In the genomic region with DNA sequence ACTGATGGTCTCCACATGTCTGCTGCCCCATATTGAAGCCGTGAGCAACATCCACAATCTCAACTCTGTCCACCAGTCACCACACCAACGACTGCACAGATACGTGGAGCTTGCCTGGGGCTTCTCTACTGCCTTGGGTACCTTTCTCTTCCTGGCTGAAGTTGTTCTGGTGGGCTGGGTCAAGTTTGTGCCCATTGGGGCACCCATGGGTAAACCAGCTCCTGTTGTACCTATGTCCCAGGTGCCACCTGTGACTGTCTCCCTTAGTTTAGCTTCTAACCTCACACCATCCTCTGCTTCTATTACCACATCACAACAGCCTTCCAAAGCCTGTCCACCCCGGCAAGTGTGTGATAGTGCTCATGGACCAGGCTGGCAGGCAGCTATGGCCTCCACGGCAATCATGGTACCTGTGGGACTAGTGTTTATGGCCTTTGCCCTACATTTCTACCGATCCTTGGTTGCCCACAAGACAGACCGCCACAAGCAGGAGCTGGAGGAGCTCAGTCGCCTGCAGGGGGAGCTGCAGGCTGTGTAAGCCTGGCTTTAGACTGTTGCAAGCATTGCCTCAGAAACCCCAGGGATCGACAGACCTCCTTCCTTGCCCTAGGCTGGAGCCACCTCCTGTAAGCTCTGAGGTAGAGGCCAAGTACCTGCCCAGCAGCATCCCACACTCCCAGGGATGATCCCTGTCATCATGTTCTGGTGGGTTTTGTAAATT, we compare ENCODE assay signal across 9 mouse cellular contexts. TPM values are rescaled to one million over a fixed set of nuclear protein-coding genes. Genes with fewer than 3 reads are reported as not detected.
DNase-seq lines count a peak whose midpoint lies in the region; ATAC-seq and TF ChIP-seq lines count a peak whose summit lies in the region.
"Had no signal": no experiment of that assay in that cellular context is flagged by ENCODE, and none has a peak within 500 bp of the region (broad histone marks: within the 10 kb centered on the region; RNA-seq: fewer than 3 reads in every experiment).

No protein-coding gene starts in this region.

- H3ac ChIP-seq in C2C12 (ENCODE audit: control insufficient read depth, insufficient read length, low read depth): no peak overlapping the region

- WGBS in forebrain, embryonic 11.5 days: 45% methylated on average over 9 of the region's 9 CpGs
- 43% methylated on average over 9 of the region's 9 CpGs for WGBS in forebrain, embryonic 15.5 days
- 37% methylated on average over 9 of the region's 9 CpGs for WGBS in small intestine, adult 2 months

- peaks cover 12% of the 10 kb centered on the region for H3K79me3 ChIP-seq in C2C12 (ENCODE audit: low read depth)

- no peak overlapping the region for H3K4me3 ChIP-seq in forebrain, embryonic 11.5 days (ENCODE audit: low read depth, low read length)
- no peak overlapping the region for H3K4me3 ChIP-seq in forebrain, embryonic 15.5 days
- H3K4me3 ChIP-seq in C2C12 (ENCODE audit: insufficient read depth, poor library complexity, severe bottlenecking): no peak overlapping the region
- no peak overlapping the region for H3K4me3 ChIP-seq in small intestine, adult 2 months (ENCODE audit: low read depth, low read length)
- H3K4me3 ChIP-seq: limb, embryonic 12.5 days had no signal

- no peak overlapping the region for H3K9ac ChIP-seq in forebrain, embryonic 11.5 days (ENCODE audit: low read length)
- no peak overlapping the region for H3K9ac ChIP-seq in forebrain, embryonic 15.5 days (replicated peaks)
- H3K9ac ChIP-seq: limb, embryonic 12.5 days had no signal

- peak; percentile 81 for DNase-seq in forebrain, embryonic 11.5 days (ENCODE audit: low spot score)
- peak; percentile 92 for DNase-seq in brain, adult 2 months (ENCODE audit: low read depth, low spot score)
- peak; percentile 81 for DNase-seq in kidney, adult 9 months
- DNase-seq in lung, adult 18-20 months: peak; percentile 47 to 62

- no peaks in the 10 kb centered on the region for H3K9me3 ChIP-seq in forebrain, embryonic 11.5 days (ENCODE audit: control insufficient read depth, low read length)
- H3K9me3 ChIP-seq in forebrain, embryonic 15.5 days: no peaks in the 10 kb centered on the region
- H3K9me3 ChIP-seq: limb, embryonic 12.5 days had no signal

- peaks cover 25% of the 10 kb centered on the region for H3K79me2 ChIP-seq in C2C12 (ENCODE audit: control insufficient read depth, insufficient read depth)

- H3K27ac ChIP-seq in forebrain, embryonic 11.5 days (ENCODE audit: low read depth, low read length): no peak overlapping the region
- H3K27ac ChIP-seq in forebrain, embryonic 15.5 days (replicated peaks): no peak overlapping the region
- no peak overlapping the region for H3K27ac ChIP-seq in small intestine, adult 2 months (ENCODE audit: insufficient read depth, low read depth, low read length)
- H3K27ac ChIP-seq: limb, embryonic 12.5 days had no signal

- no peaks in the 10 kb centered on the region for H3K27me3 ChIP-seq in forebrain, embryonic 11.5 days (ENCODE audit: control insufficient read depth, insufficient read depth, low read length)
- H3K27me3 ChIP-seq in forebrain, embryonic 15.5 days: no peaks in the 10 kb centered on the region
- H3K27me3 ChIP-seq in C2C12 (ENCODE audit: control insufficient read depth, insufficient read depth, insufficient read length): no peaks in the 10 kb centered on the region
- no peaks in the 10 kb centered on the region for H3K27me3 ChIP-seq in small intestine, adult 2 months (ENCODE audit: control insufficient read depth, insufficient read depth, low read length)
- H3K27me3 ChIP-seq: limb, embryonic 12.5 days had no signal

- no peaks in the 10 kb centered on the region for H3K36me3 ChIP-seq in forebrain, embryonic 11.5 days (ENCODE audit: control insufficient read depth, insufficient read depth, low read length)
- peaks cover 3% of the 10 kb centered on the region; the same call in 1 of the 2 replicates for H3K36me3 ChIP-seq in forebrain, embryonic 15.5 days
- H3K36me3 ChIP-seq in C2C12 (ENCODE audit: control insufficient read depth, insufficient read depth): peaks cover 3% of the 10 kb centered on the region
- no peaks in the 10 kb centered on the region for H3K36me3 ChIP-seq in small intestine, adult 2 months (ENCODE audit: control insufficient read depth, insufficient read depth, low read length)

- peaks cover 17% of the 10 kb centered on the region for H3K4me1 ChIP-seq in forebrain, embryonic 11.5 days (replicated peaks; ENCODE audit: control insufficient read depth, insufficient read depth, low read length)
- peaks cover 37% of the 10 kb centered on the region for H3K4me1 ChIP-seq in forebrain, embryonic 15.5 days
- peaks cover 9% of the 10 kb centered on the region for H3K4me1 ChIP-seq in small intestine, adult 2 months (ENCODE audit: control insufficient read depth, insufficient read depth, insufficient read length, low read length)

- no peak for TF ChIP-seq POLR2A in small intestine, adult 2 months (IDR thresholded peaks at IDR 0.05; ENCODE audit: low read depth, low read length)

- peak; percentile 89 for TF ChIP-seq CTCF in C2C12 (IDR thresholded peaks at IDR 0.05; ENCODE audit: control insufficient read depth, insufficient read depth, insufficient read length)
- TF ChIP-seq CTCF in small intestine, adult 2 months (IDR thresholded peaks at IDR 0.05; ENCODE audit: extremely low read depth, insufficient read length, insufficient replicate concordance, low read depth, low read length): peak; percentile 69; the same call in 1 of the 2 replicates

- H3K4me2 ChIP-seq in forebrain, embryonic 11.5 days (ENCODE audit: low read depth, low read length, severe bottlenecking): no peak overlapping the region
- H3K4me2 ChIP-seq in forebrain, embryonic 15.5 days (replicated peaks): no peak overlapping the region
- H3K4me2 ChIP-seq: limb, embryonic 12.5 days had no signal

- no peak for ATAC-seq in forebrain, embryonic 11.5 days (replicated peaks; ENCODE audit: low FRiP score)
- ATAC-seq in forebrain, embryonic 15.5 days (replicated peaks): no peak
- ATAC-seq in erythroblast, adult 5-6 weeks (replicated peaks; ENCODE audit: low FRiP score, poor library complexity, severe bottlenecking): 0 out of 2 replicates have a peak, but pooled peaks have one; percentile 31

TF ChIP-seq in C2C12, 6 proteins besides CTCF, POLR2A, EP300 and RAD21:
- TF ChIP-seq MYOD1 (IDR thresholded peaks at IDR 0.05; ENCODE audit: control insufficient read depth, insufficient read length, low read depth): no peak
- TF ChIP-seq MYOG (IDR thresholded peaks at IDR 0.05; ENCODE audit: control insufficient read depth, extremely low read depth, insufficient read length): no peak
- TF ChIP-seq FOSL1 (IDR thresholded peaks at IDR 0.05; ENCODE audit: insufficient read depth, low read length, poor library complexity, severe bottlenecking): no peak
- TF ChIP-seq CEBPB (IDR thresholded peaks at IDR 0.05; ENCODE audit: low read depth): no peak
- no peak for TF ChIP-seq USF1 (IDR thresholded peaks at IDR 0.05; ENCODE audit: low read depth)
- TF ChIP-seq MAX (IDR thresholded peaks at IDR 0.05): no peak

RNA-seq across cellular contexts. Expression of a gene that starts 2.6 kb away (rescaled TPM):
- 28.8 and 30.7 TPM in 2 replicates for polyA plus RNA-seq in forebrain, embryonic 11.5 days (2014; fragmentation: Nextera tagmentation; extraction: Ambion mirVana)
- 22.4 and 24.8 TPM in 2 replicates for polyA plus RNA-seq in forebrain, embryonic 15.5 days (2015; fragmentation: Nextera tagmentation; extraction: Ambion mirVana)
- polyA plus RNA-seq in C2C12 (2012; fragmentation: generic; extraction: Trizol): 20.9 TPM
- total RNA-seq in erythroblast, adult 5-6 weeks (2015; ENCODE audit: low replicate concordance): 3.8 and 18.2 TPM in 2 replicates
- total RNA-seq in erythroblast, adult 5-6 weeks (2017; ENCODE audit: low replicate concordance): 8.9 and 11.3 TPM in 2 replicates
- 5.2 and 9.2 TPM in 2 replicates for polyA plus RNA-seq in small intestine, adult 2 months (2012; rRNA removed)

RNA-seq across cellular contexts. Expression of a gene that starts 4.2 kb away (rescaled TPM):
- 6.6 and 7.1 TPM in 2 replicates for polyA plus RNA-seq in forebrain, embryonic 11.5 days (2014; fragmentation: Nextera tagmentation; extraction: Ambion mirVana)
- 8.7 and 8.8 TPM in 2 replicates for polyA plus RNA-seq in forebrain, embryonic 15.5 days (2015; fragmentation: Nextera tagmentation; extraction: Ambion mirVana)
- polyA plus RNA-seq in C2C12 (2012; fragmentation: generic; extraction: Trizol): 15.0 TPM
- 2.9 and 9.0 TPM in 2 replicates for total RNA-seq in erythroblast, adult 5-6 weeks (2015; ENCODE audit: low replicate concordance)
- 5.7 and 9.8 TPM in 2 replicates for total RNA-seq in erythroblast, adult 5-6 weeks (2017; ENCODE audit: low replicate concordance)
- polyA plus RNA-seq in small intestine, adult 2 months (2012; rRNA removed): 17.9 and 21.3 TPM in 2 replicates

RNA-seq across cellular contexts. Expression of a gene that starts 11.6 kb away (rescaled TPM):
- not detected in 2 replicates for polyA plus RNA-seq in forebrain, embryonic 11.5 days (2014; fragmentation: Nextera tagmentation; extraction: Ambion mirVana)
- not detected in 2 replicates for polyA plus RNA-seq in forebrain, embryonic 15.5 days (2015; fragmentation: Nextera tagmentation; extraction: Ambion mirVana)
- 1.4 TPM for polyA plus RNA-seq in C2C12 (2012; fragmentation: generic; extraction: Trizol)
- total RNA-seq in erythroblast, adult 5-6 weeks (2015; ENCODE audit: low replicate concordance): 7.5 TPM in 1 of 2 replicates, not detected in the other
- total RNA-seq in erythroblast, adult 5-6 weeks (2017; ENCODE audit: low replicate concordance): 2.0 and 5.3 TPM in 2 replicates
- polyA plus RNA-seq in small intestine, adult 2 months (2012; rRNA removed): 0.39 TPM in 1 of 2 replicates, not detected in the other
- polyA plus RNA-seq: limb, embryonic 12.5 days had no signal

RNA-seq across cellular contexts. Expression of a gene that starts 26.6 kb away (rescaled TPM):
- 6.5 and 7.9 TPM in 2 replicates for polyA plus RNA-seq in forebrain, embryonic 11.5 days (2014; fragmentation: Nextera tagmentation; extraction: Ambion mirVana)
- 7.4 TPM in 2 replicates for polyA plus RNA-seq in forebrain, embryonic 15.5 days (2015; fragmentation: Nextera tagmentation; extraction: Ambion mirVana)
- 8.3 TPM for polyA plus RNA-seq in C2C12 (2012; fragmentation: generic; extraction: Trizol)
- 2.7 and 9.2 TPM in 2 replicates for total RNA-seq in erythroblast, adult 5-6 weeks (2015; ENCODE audit: low replicate concordance)
- 3.8 and 4.3 TPM in 2 replicates for total RNA-seq in erythroblast, adult 5-6 weeks (2017; ENCODE audit: low replicate concordance)
- polyA plus RNA-seq in small intestine, adult 2 months (2012; rRNA removed): 31.3 and 45.7 TPM in 2 replicates

RNA-seq across cellular contexts. Expression of a gene that starts 29.5 kb away (rescaled TPM):
- 7.9 and 9.7 TPM in 2 replicates for polyA plus RNA-seq in forebrain, embryonic 11.5 days (2014; fragmentation: Nextera tagmentation; extraction: Ambion mirVana)
- 9.4 and 10.5 TPM in 2 replicates for polyA plus RNA-seq in forebrain, embryonic 15.5 days (2015; fragmentation: Nextera tagmentation; extraction: Ambion mirVana)
- polyA plus RNA-seq in C2C12 (2012; fragmentation: generic; extraction: Trizol): 26.9 TPM
- total RNA-seq in erythroblast, adult 5-6 weeks (2015; ENCODE audit: low replicate concordance): 2.7 and 6.0 TPM in 2 replicates
- total RNA-seq in erythroblast, adult 5-6 weeks (2017; ENCODE audit: low replicate concordance): 3.1 and 6.2 TPM in 2 replicates
- polyA plus RNA-seq in small intestine, adult 2 months (2012; rRNA removed): 23.2 and 53.0 TPM in 2 replicates
